Mouse (Mus musculus) thymus, postnatal 4 days (tissue): ENCODE results near the gene Clec12b.
A peak's percentile ranks its signal among the peaks of the same experiment; 100 is the strongest.
"Not testable (repeated sequence)": the region's sequence is repeated elsewhere in the genome, so short reads cannot be mapped to it uniquely, and the experiment has no call there.

Experiments
- DNase-seq: peaks from one replicate; pipeline ENCODE4 v3.0.0; 2021

Gene Clec12b

GRCm38 (mm10) chr6:129369374-129370132 lies 16.1 kb downstream of the Clec12b start:
- DNase-seq = no peak

DNA sequence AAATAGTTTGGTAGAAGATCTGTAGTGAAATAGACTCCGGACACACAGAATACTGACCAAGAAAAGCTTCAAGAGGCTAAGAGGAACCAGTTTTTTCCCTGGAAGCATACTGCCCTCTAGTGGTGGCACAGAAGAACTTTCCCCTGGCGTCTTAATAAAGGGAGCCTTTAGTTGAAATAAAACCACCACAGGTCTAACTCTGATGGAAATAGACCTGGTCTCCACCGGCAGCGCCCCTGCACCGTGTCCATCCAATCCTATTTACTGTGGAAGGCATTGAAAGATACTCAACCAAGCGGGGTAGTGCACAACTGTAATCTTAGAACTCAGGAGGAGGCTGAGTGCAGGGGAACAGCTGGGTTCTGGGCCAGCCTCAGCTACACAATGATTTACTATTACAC lies 19.7 kb downstream of the Clec12b start:
- DNase-seq = peak; percentile 47

DNA sequence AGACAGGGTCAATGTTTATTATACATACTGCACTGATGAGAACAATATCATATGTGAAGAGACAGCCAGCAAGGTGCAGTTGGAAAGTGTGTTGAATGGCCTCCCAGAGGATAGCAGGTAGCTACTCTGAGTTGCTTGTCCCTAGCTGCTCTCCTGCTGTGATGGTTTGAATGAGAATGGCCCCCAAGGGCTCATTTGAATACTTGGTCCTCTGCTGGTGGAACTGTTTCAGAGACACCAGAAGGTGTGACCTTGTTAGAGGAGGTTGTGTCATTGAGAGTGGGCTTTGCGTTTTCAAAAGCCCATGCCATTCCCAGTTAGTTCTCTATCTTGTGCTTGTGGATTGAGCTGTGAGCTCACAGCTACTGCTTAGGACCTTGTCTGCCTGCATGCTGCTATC lies 21.7 kb downstream of the Clec12b start:
- no peak for DNase-seq

DNA sequence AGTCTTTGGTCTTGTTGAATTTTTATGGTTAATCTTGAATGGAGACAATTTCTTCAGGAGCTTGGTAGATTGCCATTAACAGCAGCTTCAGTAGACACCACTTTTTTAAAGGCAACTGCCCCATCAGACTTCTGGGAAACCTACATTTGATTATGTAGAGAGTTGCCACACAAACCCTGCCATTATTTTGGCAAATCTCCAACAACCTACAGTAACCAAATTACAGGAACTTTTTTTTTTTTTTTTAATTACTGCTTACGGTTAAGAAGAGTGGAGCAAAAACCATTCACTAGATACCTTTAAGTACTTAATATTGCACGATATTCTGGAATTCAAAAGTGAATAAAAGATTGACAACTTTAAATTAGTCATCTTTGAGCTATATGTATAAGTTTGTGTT lies 26.2 kb downstream of the Clec12b start:
- DNase-seq = no peak

DNA sequence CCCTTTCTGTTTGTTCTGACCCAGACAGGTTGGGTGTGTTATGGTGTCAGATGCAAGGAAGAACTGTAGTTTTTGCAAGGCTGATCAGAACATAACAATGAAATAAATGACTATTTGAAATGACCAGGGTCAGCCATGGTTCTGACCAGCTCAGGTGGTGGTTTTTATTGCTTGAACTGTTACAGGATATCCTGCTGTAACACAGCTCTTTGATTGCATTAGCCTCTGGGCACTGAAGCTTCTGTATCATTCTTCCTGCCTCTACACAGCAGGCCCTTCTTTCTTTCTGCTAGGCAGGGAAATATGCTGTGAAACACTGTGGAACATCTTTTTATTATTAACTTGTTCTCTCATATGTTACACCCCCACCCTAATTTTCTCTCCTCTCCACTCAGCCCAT lies 29.2 kb downstream of the Clec12b start:
- no peak for DNase-seq

DNA sequence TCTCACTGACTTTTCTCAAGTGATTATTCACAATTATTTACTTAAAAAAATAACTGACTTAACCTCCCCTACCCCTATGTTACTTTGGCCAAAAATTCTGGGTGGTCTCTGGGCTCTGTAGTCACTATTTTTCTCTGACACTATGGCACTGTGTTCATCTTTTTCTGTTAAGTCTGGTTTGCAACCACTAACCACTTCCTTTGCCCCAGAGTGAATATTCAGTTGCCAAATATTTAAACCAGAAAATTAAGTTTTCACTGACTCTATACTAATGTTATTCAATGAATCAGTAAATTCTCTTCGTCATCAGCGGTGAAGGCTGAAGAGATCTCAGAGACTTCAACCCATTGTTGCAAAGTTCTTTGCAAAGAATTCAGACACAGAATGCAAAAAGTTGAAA lies 29.9 kb downstream of the Clec12b start:
- no peak for DNase-seq

DNA sequence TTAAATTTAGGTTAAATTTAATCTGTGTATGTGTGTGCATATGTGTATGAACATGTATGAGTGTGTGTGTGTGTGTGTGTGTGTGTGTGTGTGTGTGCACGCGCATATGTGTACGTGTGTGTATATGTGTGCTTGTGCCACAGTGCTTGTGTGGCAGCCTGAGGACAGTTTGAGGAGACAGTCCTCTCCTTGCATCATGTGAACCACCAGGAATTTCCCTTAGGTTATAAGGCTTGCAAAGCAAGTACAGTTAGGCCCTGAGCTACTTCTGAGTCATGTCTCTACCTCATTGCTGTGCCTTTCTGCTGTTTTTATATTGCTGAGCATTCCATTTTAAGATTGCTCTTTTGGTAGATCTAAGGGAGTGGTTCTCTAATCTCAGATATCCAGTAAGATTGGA lies 34.6 kb downstream of the Clec12b start:
- no peak for DNase-seq

GRCm38 (mm10) chr6:129349524-129350352 lies 35.9 kb downstream of the Clec12b start:
- DNase-seq = peak; percentile 29

- DNase-seq = no peak
Observed at GRCm38 (mm10) chr6:129344408-129344807, 41.3 kb downstream of the Clec12b start.

GRCm38 (mm10) chr6:129342391-129342790 lies 43.3 kb downstream of the Clec12b start, which contains the start of gene Clec12a:
Gene Clec12a, plus strand, starts transcription at chr6:129342691.
- not testable (repeated sequence) for DNase-seq

DNA sequence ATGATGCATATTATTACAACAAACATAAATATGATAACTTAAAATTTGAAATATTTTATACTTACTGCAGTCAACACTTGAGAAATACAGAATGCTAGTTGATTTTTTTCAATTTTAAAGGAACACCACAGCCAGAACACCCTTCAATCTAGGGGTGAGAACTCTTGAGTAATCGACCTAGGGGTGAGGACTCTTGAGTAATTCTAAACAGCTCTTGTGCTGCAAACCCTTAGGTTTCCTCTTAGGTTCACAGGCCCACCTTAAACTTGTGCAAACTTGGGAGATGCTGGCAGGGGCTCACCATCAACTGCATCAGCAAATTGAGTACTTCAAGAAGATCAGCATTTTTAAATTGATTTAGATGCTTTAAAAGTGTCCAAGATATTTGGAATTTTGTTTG lies 47.9 kb downstream of the Clec12b start:
- DNase-seq = no peak

DNA sequence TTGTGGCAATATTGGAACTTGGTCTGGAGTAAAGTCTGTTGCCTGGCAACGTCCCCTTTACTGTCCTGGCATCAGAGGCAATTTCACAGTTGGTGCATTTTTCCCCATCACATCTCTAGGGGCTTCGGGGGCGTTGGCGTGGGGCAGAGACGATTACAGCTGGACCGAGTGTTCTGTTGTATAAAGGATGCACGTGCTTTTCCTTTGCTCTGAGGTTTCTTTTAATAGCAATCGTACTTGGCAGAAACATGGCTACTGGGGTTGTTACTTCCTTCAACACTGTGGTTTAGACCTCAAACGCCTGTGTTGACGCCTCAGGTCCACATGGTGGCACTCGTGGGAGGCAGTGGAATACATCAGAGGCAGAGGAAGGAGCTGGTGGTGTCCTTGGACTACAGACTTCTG lies 52.0 kb downstream of the Clec12b start:
- DNase-seq = peak; percentile 78

DNA sequence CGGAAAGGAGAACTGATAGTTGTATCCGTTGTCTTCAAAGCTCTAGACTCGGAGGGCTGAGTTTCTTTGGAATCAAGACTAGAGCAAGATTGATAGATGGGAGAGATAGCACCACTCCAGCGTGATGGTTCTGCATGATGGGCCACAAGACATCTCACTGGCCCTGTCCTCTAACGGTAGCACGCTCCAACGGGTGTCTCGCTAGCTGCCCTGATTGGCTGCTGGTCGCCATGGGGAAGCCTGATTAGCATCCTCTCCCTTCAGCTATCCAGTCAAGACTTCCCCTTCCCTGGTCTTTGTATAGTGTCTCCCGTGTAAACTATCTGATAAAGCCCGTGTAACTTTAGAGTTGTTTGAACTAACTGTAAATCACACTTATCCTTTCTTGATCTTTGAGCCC lies 54.1 kb downstream of the Clec12b start, which contains the start of gene 4922502D21Rik:
Gene 4922502D21Rik (minus strand): TSS at position 187 of the 400 bp plus-strand sequence.
- no peak for DNase-seq

GRCm38 (mm10) chr6:129326568-129327150 lies 59.0 kb downstream of the Clec12b start:
- DNase-seq = no peak

GRCm38 (mm10) chr6:129326016-129326415 lies 59.7 kb downstream of the Clec12b start:
- DNase-seq = peak; percentile 22
